Mouse (Mus musculus): ENCODE measurements around the gene Gm14151. TPM values are rescaled to one million over a fixed set of nuclear protein-coding genes. Genes with fewer than 3 reads are reported as not detected.

Gene Gm14151
- polyA plus RNA-seq (2012; ENCODE audit: low replicate concordance) = not detected in 2 replicates

DNA sequence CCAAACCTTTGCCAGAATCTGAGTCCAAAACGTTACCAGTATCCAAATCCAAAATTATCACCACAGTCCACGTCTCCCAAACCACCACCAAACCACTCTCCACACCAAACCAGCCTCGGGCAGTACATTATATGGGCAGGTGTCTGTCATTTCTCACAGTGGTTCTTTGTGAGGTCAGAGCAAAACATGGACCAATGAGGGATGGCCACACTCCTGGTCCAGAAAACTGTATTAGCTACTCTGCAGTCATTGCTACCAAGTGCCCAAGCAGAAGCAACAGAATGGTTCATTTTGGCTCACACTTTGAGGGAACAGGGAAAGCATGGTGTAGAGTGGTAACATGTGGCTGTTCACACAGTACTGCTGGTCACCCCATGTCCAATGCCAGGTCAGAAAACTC lies at the start of gene Gm14151:
Gene Gm14151 (minus strand): TSS at position 101 of the 400 bp plus-strand sequence.

DNA sequence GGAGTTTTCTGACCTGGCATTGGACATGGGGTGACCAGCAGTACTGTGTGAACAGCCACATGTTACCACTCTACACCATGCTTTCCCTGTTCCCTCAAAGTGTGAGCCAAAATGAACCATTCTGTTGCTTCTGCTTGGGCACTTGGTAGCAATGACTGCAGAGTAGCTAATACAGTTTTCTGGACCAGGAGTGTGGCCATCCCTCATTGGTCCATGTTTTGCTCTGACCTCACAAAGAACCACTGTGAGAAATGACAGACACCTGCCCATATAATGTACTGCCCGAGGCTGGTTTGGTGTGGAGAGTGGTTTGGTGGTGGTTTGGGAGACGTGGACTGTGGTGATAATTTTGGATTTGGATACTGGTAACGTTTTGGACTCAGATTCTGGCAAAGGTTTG lies 5.8 kb upstream of the Gm14151 start, which contains the start of gene Gm14147:
Gene Gm14147 (plus strand): TSS at position 301 of the 400 bp plus-strand sequence.

DNA sequence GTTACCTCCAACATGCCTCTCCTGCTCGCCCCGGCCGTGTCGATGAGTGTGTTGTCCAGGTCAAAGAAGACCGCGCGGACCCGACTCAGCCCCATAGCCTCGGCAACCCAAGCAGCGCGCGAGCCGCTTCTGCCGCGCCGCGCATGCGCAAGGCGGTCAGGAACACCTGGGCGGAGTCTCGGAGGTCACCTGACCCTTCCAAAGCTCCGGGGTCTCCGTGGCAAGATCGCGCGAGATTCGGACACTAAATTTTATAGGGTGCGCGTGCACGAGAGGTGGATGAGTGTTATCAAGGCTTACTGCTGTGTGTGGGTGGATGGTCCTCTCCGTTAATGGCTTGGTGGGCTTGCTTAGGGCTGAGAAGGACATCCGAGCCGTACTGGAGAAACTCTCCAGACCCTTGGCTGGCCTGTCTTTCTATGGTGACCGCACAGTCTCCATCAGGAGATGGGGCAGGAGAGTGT lies 52.9 kb downstream of the Gm14151 start, which contains the start of the genes Ninl and Nanp:
Gene Ninl (minus strand): TSS at position 151 of the 464 bp plus-strand sequence.
Gene Nanp (minus strand): TSS at position 167 of the 464 bp plus-strand sequence.

Other genes with a start within 250 kb of the Gm14151 start
- gene Abhd12, start 187.6 kb downstream of the Gm14151 start, polyA plus RNA-seq (2012; ENCODE audit: low replicate concordance) = 29.6 and 48.1 TPM in 2 replicates
- gene Gins1, start 186.9 kb downstream of the Gm14151 start, polyA plus RNA-seq (2012; ENCODE audit: low replicate concordance) = 3.6 and 7.5 TPM in 2 replicates
- gene Ninl, start 53.0 kb downstream of the Gm14151 start, polyA plus RNA-seq (2012; ENCODE audit: low replicate concordance) = 7.5 and 7.8 TPM in 2 replicates
- gene Nanp, start 53.0 kb downstream of the Gm14151 start, polyA plus RNA-seq (2012; ENCODE audit: low replicate concordance) = 2.0 and 12.2 TPM in 2 replicates
- not detected in 2 replicates for gene Gm14147, start 5.9 kb upstream of the Gm14151 start, polyA plus RNA-seq (2012; ENCODE audit: low replicate concordance)

Measured in leukemia stem cell, adult 10-12 weeks (primary cell).